Mouse (Mus musculus): ENCODE measurements around the gene Sohlh1. TPM values are rescaled to one million over a fixed set of nuclear protein-coding genes. Genes with fewer than 3 reads are reported as not detected.
A peak's percentile ranks its signal among the peaks of the same experiment; 100 is the strongest.

The Sohlh1 gene
- total and polyA plus RNA-seq, 3 experiments = not detected

- TF ChIP-seq ZKSCAN1 (IDR thresholded peaks at IDR 0.05; ENCODE audit: low read depth, low read length) = no peak
- TF ChIP-seq JUND (IDR thresholded peaks at IDR 0.05; ENCODE audit: low read depth, low read length) = no peak
- Histone ChIP-seq H3K9ac (ENCODE audit: control insufficient read depth, low read depth, low read length, poor library complexity, severe bottlenecking) (no peak overlapping the region), H3K4me3 (ENCODE audit: control insufficient read depth in 1 of 2, insufficient read depth in 1 of 2, low read depth in 2 of 2, low read length in 2 of 2) (no peak overlapping the region), H3K27me3 (ENCODE audit: control insufficient read depth in 1 of 2, insufficient read depth in 2 of 2, low read length in 2 of 2) (no peaks in the 10 kb centered on the region), H3K4me1 (ENCODE audit: control insufficient read depth in 1 of 2, insufficient read depth in 2 of 2, low read length in 2 of 2) (no peaks in the 10 kb centered on the region), H3K79me2 (ENCODE audit: control insufficient read depth, insufficient read depth, low read length, poor library complexity) (no peaks in the 10 kb centered on the region), H3K27ac (ENCODE audit: control insufficient read depth, low read depth, low read length) (no peak overlapping the region), H3K36me3 (ENCODE audit: control insufficient read depth in 1 of 2, insufficient read depth in 2 of 2, low read length in 2 of 2) (no peaks in the 10 kb centered on the region), H3K9me3 (replicated peaks; ENCODE audit: insufficient read depth, low read length) (no peaks in the 10 kb centered on the region)
- no peak for DNase-seq (ENCODE audit: low read depth, low spot score)
These were observed 12.8 kb upstream of the Sohlh1 start for GRCm38 (mm10) chr2:25859891-25860290.

- H3K4me1 ChIP-seq (ENCODE audit: control insufficient read depth in 1 of 2, insufficient read depth in 2 of 2, low read length in 2 of 2) = no peaks in the 10 kb centered on the region
- H3K36me3 ChIP-seq (ENCODE audit: control insufficient read depth in 1 of 2, insufficient read depth in 2 of 2, low read length in 2 of 2) = no peaks in the 10 kb centered on the region
- no peak overlapping the region for H3K27ac ChIP-seq (ENCODE audit: control insufficient read depth, low read depth, low read length)
- no peaks in the 10 kb centered on the region for H3K9me3 ChIP-seq (replicated peaks; ENCODE audit: insufficient read depth, low read length)
- TF ChIP-seq POLR2AphosphoS5 (IDR thresholded peaks at IDR 0.05; ENCODE audit: borderline replicate concordance, low read depth, low read length) (no peak), ELF1 (IDR thresholded peaks at IDR 0.05; ENCODE audit: low read depth, low read length) (no peak), CHD2 (IDR thresholded peaks at IDR 0.05; ENCODE audit: low read length) (no peak), USF2 (IDR thresholded peaks at IDR 0.05; ENCODE audit: borderline replicate concordance in 1 of 2, insufficient read depth in 1 of 2, low read depth in 1 of 2, low read length in 2 of 2) (no peak), ZMIZ1 (IDR thresholded peaks at IDR 0.05; ENCODE audit: low read depth, low read length) (no peak), RAD21 (IDR thresholded peaks at IDR 0.05; ENCODE audit: low read depth, low read length) (no peak), KAT2A (conservative IDR thresholded peaks at IDR 0.05; ENCODE audit: low read depth, low read length) (no peak), MYB (IDR thresholded peaks at IDR 0.05; ENCODE audit: low read depth, low read length) (no peak)
- 0 out of 4 replicates have a peak overlapping the region, but pooled peaks of 1 of the 2 experiments have one; percentile 11 for H3K4me3 ChIP-seq (ENCODE audit: control insufficient read depth in 1 of 2, insufficient read depth in 1 of 2, low read depth in 2 of 2, low read length in 2 of 2)
- DNase-seq (ENCODE audit: low read depth, low spot score) = no peak
- H3K9ac ChIP-seq (ENCODE audit: control insufficient read depth, low read depth, low read length, poor library complexity, severe bottlenecking) = no peak overlapping the region
- no peaks in the 10 kb centered on the region for H3K79me2 ChIP-seq (ENCODE audit: control insufficient read depth, insufficient read depth, low read length, poor library complexity)
- no peaks in the 10 kb centered on the region; a peak in 1 of 4 replicates for H3K27me3 ChIP-seq (ENCODE audit: control insufficient read depth in 1 of 2, insufficient read depth in 2 of 2, low read length in 2 of 2)
These were observed 7.0 kb upstream of the Sohlh1 start for GRCm38 (mm10) chr2:25853998-25854397.

GRCm38 (mm10) chr2:25852626-25853025, 5.6 kb upstream of the Sohlh1 start:
- Histone ChIP-seq H3K9me3 (replicated peaks; ENCODE audit: insufficient read depth, low read length) (no peaks in the 10 kb centered on the region), H3K9ac (ENCODE audit: control insufficient read depth, low read depth, low read length, poor library complexity, severe bottlenecking) (no peak overlapping the region), H3K79me2 (ENCODE audit: control insufficient read depth, insufficient read depth, low read length, poor library complexity) (no peaks in the 10 kb centered on the region), H3K27me3 (ENCODE audit: control insufficient read depth in 1 of 2, insufficient read depth in 2 of 2, low read length in 2 of 2) (no peaks in the 10 kb centered on the region; a peak in 1 of 4 replicates), H3K27ac (ENCODE audit: control insufficient read depth, low read depth, low read length) (no peak overlapping the region), H3K4me1 (ENCODE audit: control insufficient read depth in 1 of 2, insufficient read depth in 2 of 2, low read length in 2 of 2) (no peaks in the 10 kb centered on the region), H3K4me3 (ENCODE audit: control insufficient read depth in 1 of 2, insufficient read depth in 1 of 2, low read depth in 2 of 2, low read length in 2 of 2) (no peak overlapping the region), H3K36me3 (ENCODE audit: control insufficient read depth in 1 of 2, insufficient read depth in 2 of 2, low read length in 2 of 2) (no peaks in the 10 kb centered on the region)
- TF ChIP-seq NELFE (IDR thresholded peaks at IDR 0.05; ENCODE audit: low read depth, low read length) (no peak), ELF1 (IDR thresholded peaks at IDR 0.05; ENCODE audit: low read depth, low read length) (no peak), NRF1 (IDR thresholded peaks at IDR 0.05; ENCODE audit: insufficient read depth, low read depth, low read length, poor library complexity, severe bottlenecking) (no peak), KAT2A (conservative IDR thresholded peaks at IDR 0.05; ENCODE audit: low read depth, low read length) (no peak), POLR2A (IDR thresholded peaks at IDR 0.05; ENCODE audit: control insufficient read depth in 1 of 2, insufficient read depth in 1 of 2, low read depth in 1 of 2, low read length in 2 of 2, poor library complexity in 1 of 2) (no peak), E2F4 (IDR thresholded peaks at IDR 0.05; ENCODE audit: borderline replicate concordance, low read depth, low read length) (no peak), CHD1 (IDR thresholded peaks at IDR 0.05; ENCODE audit: low read depth, low read length) (no peak), POLR2AphosphoS5 (IDR thresholded peaks at IDR 0.05; ENCODE audit: borderline replicate concordance, low read depth, low read length) (no peak), RAD21 (IDR thresholded peaks at IDR 0.05; ENCODE audit: low read depth, low read length) (no peak), ZNF384 (IDR thresholded peaks at IDR 0.05; ENCODE audit: low read depth, low read length) (no peak), MYC (IDR thresholded peaks at IDR 0.05; ENCODE audit: low read depth, low read length) (no peak), TCF12 (IDR thresholded peaks at IDR 0.05; ENCODE audit: low read depth, low read length) (no peak), USF1 (IDR thresholded peaks at IDR 0.05; ENCODE audit: low read depth, low read length) (no peak), MAX (IDR thresholded peaks at IDR 0.05; ENCODE audit: low read length) (no peak), MEF2A (IDR thresholded peaks at IDR 0.05; ENCODE audit: extremely low read depth, insufficient replicate concordance, low read depth, low read length, poor library complexity, severe bottlenecking) (no peak), TAL1 (IDR thresholded peaks at IDR 0.05; ENCODE audit: low read length) (no peak), RCOR1 (IDR thresholded peaks at IDR 0.05; ENCODE audit: low read depth, low read length) (no peak), POLR2AphosphoS2 (IDR thresholded peaks at IDR 0.05; ENCODE audit: low read length) (no peak), SMC3 (IDR thresholded peaks at IDR 0.05; ENCODE audit: low read depth, low read length) (no peak), USF2 (IDR thresholded peaks at IDR 0.05; ENCODE audit: borderline replicate concordance in 1 of 2, insufficient read depth in 1 of 2, low read depth in 1 of 2, low read length in 2 of 2) (no peak)
- DNase-seq (ENCODE audit: low read depth, low spot score) = peak; percentile 16

All from MEL (cell line).